Mouse (Mus musculus): ENCODE results near the gene Mrpl33.
"Not testable (repeated sequence)": the region's sequence is repeated elsewhere in the genome, so short reads cannot be mapped to it uniquely, and the experiment has no call there.

Gene Mrpl33

DNA sequence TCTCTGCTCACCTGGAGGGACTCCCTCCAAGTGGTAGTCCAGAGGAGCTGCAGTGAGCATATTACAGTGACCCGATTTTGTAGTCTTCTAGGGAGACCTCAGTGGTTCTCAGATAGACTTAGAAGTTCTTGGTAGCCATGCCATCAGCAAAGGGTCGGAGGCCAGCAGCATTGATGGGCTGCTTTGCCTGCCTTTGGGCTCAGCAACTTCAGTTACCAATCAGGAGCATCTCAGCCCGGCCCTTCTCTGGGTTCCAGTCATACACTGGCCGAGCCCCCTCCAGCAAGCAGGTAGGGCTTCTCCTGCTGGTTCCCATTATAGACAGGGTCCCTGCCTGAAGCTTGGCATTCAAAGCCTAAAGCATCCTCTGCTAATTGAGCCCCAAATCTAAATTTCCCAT lies 867 bp upstream of the Mrpl33 start:
- in situ Hi-C loops (cut with MboI): no loop called here

DNA sequence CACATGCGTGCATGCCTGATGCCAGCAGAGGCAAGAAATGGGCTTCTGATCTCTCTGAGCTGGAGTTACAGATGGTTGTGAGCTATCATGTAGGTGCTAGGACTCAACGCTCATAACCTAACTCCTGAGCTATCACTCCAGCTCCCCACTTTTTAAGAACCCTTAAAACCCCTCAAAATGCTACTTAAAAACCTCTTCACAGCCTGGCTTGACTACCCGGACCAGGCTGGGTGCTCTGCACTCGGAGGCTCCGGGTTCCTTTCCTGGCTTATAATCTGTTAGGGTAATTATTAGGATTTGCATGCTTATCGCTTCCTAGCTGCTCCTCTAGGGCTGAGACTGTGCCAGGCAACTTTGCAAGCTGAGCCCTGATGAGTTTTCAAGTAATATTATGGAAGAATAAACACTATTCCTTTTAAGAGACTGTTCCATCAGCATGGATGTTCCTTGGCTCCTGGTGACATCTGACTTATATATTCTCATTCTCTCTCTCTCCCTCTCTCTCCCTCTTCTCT lies 752 bp downstream of the Mrpl33 start:
- in situ Hi-C loops (cut with MboI): no loop called here

DNA sequence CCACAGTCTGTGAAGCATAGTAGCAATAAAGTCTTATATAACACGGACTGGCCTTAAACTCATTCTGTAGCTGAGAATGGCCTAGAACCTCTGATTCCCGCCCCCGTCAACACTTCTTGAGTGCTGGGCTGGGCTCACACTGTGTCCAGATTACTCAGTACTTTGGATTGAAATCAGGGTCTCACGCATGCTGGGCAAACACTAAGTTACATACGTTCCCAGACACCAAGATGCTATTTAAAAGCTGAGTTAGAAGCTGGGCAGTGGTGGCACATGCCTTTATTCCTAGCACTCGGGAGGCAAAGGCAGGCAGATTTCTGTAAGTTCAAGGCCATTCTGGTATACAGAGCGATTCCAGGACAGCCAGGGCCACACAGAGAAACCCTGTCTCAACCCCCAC lies 1.4 kb downstream of the Mrpl33 start:
- in situ Hi-C loops (cut with MboI): no loop called here

DNA sequence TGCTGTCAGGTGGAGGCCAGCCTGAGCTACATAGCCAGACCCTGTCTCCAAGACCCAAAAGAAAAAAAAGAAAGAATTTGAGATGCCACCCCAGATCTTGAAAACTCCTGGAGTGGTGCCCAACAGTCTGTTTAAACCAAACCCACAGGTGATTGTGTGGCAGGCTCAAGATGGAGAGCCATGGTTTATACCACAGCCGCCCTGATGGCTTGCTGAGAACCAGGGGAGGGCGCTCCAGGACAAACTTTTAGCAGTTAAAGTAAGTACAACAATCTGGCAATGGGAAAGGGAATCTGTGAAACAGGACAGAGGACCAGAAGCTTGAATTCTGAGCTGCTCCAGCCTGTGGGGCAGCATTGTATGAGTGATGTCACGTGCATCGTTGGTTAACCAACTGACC lies 1.8 kb downstream of the Mrpl33 start:
- in situ Hi-C loops (cut with MboI): no loop called here

DNA sequence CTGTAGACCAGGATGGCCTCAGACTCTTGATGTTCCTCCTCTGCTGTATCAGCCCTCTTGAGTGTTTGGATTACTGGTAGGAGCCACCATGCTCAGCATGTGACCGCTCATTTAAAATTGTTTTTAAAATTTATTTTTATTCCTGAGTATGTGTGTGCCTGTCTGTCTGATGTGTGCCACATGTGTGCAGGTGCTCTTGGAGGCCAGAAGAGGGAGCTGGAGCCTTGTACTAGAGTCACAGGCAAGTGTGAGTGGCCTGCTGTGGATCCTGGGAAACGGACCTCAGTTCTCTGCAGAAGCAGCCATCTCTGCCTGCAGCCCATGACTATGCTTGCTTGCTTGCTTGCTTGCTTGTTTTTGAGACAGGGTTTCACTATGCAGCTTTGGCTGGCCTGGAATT lies 2.4 kb downstream of the Mrpl33 start:
- in situ Hi-C loops (cut with MboI): no loop called here

DNA sequence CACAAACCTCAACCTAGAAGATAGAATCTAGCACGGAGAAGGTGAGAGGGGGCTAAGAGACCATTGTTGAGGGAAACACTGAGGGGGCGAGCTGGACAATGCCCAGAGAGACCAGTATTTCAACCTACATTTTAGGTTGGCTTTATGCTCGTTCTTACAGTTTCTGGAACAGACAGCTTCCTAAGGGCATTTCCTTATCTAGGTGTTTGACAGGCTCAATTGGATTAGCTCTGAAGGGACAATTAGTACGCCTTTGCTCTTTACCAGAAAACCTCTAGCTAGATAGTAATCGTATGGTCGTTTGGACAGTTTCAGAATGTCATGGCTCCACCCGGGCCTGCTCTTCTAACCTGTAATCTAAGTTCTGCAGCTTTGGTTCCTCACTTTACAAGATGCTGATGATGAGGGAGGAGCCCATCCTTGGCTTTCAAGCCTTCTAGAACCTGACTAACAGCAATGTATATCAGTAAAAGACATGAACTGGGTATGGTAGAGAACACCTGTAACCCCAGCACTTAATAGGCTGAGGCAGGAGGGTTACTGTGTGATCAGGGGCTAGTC lies 4.5 kb downstream of the Mrpl33 start:
- in situ Hi-C loops (cut with MboI): no loop called here

DNA sequence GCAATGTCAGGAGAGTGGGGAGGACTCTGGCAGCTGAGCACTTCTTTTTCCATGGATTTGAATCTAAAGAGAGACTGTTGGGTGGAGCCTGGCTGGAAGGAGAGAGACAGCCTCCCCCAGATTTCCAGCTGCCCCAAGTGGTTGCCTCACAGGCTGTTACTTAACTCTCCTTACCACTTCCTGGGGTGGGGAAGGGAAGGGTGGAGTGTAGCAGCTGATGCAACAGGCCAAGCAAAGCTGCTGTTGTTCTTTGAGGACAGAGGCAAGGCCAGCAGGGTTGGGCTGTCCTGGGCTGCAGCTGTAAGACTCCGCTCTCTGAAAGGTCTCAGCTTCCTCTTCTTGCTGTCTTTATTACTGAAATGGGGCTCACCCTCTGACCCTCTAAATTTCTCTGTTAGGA lies 5.6 kb downstream of the Mrpl33 start:
- in situ Hi-C loops (cut with MboI): no loop called here

DNA sequence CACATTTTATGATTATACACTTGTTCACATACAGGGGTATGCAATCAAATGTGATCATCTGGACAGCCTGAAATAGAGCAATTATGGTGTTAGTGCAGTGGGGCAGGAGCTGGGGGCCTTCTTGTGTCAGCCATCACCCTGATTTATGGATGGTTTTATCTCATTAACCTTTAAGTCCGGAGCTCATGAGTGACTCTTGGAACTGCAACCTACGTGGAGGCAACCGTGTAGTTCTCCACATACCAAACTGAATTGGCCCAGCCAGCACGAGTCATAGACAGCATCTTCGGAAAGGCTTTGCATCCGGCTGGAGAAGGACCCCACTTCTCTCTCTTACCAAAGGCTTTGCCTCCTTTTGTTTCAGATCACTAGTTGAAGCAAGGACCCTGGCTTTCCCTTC lies 7.0 kb downstream of the Mrpl33 start:
- in situ Hi-C loops (cut with MboI): no loop called here

DNA sequence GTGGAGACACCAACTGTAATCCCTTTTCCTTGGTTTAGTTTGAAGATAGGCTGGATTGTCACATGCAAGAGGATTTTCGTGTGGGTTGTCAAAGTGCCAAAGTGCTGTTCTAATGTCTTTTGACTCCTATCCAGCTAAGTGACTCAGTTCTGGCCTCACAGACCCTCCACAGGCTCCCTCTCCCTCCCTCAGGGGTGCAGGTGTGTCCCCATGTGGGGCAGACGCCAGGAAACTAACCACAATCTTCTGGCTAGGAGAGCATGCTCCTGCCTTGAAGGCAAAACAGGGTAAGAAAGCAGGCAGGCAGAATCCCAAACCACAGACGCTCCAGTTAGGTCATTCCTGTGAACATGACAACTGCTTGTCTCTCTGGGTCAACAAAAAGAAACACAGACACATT lies 9.4 kb downstream of the Mrpl33 start:
- in situ Hi-C loops (cut with MboI): no loop called here

DNA sequence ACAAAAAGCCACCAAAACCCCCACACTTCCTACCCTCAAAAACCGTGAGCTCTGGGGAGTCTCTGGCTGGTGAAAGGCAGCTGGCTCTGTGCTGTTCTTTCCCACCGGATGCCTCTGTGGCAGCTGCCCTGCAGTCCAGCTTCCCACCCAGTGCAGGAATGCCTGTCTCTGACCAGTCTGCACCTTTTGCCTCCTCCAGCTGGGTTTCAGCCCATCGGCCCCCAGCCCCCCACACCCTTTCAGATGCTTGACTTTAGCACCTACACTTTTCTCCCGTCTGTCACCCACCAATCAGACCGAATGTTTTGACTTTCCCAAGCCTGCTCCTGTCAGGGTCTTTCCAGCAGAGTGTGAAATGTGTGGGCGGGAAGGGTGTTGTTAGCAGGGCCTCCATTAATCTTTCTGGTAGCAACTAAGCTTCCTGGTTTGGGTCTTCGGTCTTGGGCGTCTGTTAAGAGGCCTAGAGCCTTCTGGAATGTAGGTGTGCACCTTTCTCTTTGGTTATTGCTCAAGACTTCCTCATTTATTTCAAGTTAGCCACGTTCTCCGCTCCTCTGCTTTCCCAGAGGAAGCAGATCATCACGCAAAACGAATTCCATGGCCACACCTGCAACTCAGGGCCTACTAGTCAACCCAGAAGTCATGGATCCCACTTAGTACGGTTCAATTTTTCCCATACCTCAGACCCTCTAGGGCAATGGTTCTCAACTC lies 13.8 kb downstream of the Mrpl33 start:
- in situ Hi-C loops (cut with MboI): no loop called here

DNA sequence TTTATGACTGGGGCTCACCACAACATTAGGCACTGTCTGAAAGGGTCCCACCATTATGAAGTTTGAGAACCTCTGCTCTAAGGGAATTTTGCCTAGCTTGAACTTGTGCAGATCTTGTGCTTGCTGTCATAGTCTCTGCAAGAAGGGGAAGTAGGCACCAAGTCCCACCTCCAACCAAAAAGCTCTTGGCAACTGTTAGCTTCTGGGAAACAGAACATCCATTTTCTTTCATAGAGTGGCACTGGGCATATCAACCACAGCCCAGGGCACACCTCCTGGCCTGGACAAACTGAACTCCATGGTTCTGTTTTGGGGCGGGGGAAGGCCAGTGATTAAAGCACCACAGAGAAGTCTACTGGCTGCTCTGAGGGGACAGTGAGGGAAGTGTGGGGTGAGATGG lies 14.5 kb downstream of the Mrpl33 start:
- in situ Hi-C loops (cut with MboI): no loop called here

DNA sequence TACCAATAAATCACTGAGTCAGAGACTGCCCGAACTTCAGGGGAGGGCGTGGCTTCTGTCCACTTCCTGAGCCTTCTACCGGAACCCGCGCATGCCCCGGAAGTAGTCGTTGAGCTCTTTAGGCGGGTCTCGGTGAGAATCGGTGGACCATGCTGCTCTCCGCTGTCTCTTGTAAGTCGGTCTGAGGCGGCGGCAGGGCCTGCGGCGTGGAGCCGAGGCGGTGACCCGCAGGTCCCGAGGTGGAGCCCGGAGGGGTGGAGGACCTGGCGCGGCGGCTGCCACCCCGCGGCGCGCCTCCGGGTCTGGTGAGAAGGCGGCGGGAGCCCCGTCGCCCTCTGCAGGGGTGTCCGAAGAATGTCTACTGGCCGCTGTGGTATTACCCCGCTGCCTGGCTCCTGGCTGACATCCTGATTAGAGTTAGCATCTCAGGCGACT lies 17.1 kb downstream of the Mrpl33 start:
- in situ Hi-C loops (cut with MboI): no loop called here

DNA sequence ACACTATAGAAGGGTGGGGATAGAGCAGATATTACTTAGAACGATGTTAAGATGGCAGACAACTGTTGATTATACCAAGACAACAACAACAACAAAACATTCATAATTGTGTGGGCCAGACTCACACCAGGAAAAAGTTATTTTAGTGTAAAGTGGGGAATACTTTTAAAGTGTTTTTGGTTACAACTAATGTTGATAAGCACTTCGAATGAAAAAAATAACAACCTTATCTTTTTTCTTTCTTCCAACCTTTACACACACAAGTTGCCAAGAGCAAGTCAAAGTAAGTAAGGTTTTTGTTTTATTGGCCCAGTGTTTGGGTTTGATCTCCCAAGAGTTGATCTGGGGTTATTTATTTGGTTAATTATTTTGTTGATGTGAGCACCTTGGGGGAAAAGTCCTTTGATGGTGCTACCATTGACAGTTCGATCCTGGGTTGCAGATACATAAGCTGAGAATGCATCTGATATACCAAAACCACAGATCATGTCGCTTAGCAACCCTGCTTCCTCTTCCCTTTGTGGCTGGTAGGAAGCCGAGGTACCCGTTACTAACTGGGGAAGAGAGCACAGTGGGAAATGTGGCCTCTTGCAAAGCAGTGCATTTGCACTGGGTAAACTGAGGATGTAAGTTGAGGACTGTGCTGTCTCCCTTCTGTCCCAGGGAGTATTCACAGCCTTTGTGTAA lies 17.7 kb downstream of the Mrpl33 start:
- in situ Hi-C loops (cut with MboI): no loop called here

DNA sequence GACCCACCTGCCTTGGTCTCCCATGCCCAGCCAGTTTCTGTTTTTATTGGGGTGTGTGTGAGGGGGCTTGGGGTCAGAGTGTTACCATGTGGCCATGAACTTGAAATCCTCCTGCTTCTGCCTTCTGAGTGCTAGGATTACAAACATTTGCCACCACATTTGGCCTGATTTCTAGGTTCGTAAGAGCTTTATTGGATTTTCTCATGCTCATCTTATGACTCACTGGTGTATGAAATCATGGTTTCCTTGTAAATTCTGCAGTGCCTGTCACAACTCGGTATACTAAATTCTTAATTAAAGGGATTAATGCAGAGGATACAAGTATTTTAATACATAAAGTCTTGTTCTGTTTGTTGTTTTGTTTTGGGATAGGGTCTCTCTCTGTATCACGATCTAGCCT lies 23.6 kb downstream of the Mrpl33 start:
- in situ Hi-C loops (cut with MboI): no loop called here

DNA sequence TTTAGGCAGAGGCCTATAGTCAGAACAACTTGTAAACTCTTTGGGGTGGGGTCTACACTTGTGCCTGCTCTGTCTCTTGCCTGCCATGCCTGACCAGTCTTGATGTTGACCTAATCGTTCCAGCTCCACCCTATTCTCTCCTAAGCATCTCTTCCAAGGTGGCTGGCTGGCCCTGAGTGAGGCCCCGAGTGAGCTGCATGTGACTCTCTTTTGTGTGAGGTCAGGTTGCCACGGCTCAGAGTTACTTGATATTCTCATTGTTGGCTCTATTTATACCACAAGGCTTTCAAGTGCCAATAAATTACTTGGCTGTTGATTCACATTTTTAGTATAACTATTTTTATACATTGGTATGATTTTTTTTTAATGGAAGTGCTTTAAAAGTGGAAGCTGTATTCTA lies 30.4 kb downstream of the Mrpl33 start:
- in situ Hi-C loops (cut with MboI): no loop called here

DNA sequence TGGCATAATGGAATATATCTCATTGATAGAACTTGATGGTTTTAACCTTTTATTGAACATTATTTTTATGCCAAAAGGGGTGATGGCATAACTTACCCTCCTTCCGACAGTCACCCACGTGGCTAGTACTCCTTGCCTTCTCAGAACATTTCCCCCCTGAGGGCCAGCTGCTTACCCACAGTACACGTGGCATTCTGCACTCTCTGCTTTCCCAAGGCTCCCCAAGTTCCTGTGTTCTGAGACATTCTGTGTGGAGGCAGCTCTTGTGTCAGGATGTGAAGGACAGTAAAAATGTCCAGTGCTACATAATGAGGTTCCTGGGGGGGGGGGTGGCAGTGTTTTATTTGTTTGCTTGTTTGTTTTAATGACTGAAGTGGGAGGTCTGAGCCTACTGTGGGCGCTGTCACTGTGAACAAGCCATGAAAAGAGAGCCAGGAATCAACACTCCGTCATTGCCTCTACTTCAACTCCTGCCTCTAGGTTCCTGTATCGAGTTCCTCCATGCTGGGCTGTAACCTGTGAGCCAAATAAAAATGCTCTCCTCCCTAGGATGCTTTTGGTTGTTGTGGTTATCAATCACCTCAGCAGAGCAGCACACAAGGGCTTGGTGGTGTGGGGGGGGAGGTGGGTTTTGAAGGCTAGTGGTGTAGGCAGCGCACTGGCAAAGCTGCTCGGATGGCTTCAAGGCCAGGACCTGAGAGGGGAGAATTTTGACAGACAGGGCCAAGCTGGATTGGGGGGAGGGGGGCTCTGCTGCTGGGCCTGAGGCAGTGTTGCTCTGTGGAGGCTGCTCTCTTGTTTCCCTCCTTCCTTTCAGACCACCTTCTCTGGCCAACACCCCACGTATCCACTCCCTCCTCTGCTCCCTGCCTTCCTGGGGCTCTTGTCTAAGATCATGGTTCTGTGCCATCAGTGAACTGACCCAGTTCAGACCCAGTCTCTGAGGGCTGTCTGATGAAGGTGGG lies 31.1 kb downstream of the Mrpl33 start:
- in situ Hi-C loops (cut with MboI): no loop called here

DNA sequence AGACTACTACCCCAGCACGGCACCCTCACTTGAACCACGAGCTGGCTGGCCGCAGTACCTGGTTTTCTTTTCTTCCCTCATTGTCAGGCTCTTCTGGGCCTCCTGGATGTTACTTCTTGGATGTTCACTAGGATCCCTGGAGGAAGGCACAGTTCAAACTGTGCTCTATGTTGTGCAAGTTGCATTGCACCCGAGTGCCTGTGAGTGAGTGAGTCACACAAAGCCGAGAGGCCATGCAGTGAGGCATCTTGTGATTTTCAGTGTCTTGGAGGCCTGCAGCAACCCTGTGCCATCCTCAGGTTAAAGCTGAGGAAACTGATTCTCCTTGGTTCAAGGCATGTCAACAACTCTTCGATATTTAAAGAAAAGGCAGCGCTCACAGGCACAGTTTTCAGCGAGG lies 31.8 kb downstream of the Mrpl33 start:
- in situ Hi-C loops (cut with MboI): no loop called here

DNA sequence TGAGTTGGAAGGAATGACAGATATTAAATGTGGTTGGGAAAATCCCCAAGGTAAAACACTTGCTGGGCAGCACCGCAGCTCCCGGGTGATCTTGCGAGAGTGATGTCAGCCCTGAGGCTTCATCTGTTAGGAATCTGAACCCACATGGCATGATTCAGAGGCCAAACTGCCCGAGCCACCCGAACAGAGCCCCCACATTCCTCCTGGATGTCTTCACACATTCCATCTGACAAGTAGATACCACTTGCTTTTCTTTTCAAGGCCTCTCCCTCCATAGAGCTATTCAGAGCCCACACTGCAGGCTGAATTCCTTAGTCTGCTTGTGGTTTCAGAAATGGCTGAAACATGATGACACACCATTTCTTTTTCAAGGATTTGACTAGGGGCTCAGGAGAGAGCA lies 33.3 kb downstream of the Mrpl33 start:
- in situ Hi-C loops (cut with MboI): no loop called here

DNA sequence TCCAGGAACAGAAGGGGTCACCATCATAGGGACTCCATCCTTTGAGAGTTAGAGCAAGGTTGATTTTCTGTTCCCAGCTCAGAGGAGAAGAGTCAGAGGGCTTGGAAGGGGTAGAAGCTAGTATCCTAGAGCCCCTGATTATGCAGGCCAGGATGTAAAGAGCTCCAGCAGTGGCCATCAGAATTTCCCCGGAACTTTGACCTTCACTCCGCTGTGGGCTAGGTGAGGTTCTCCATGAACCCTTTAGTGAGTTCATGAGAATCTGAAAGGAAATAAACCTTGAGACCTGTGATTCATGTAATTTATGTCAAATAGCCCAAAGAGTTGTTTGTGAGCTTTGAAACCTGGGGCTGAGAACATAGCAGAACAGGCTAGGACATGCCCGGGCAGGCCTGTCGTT lies 34.4 kb downstream of the Mrpl33 start:
- in situ Hi-C loops (cut with MboI): not testable (repeated sequence)

DNA sequence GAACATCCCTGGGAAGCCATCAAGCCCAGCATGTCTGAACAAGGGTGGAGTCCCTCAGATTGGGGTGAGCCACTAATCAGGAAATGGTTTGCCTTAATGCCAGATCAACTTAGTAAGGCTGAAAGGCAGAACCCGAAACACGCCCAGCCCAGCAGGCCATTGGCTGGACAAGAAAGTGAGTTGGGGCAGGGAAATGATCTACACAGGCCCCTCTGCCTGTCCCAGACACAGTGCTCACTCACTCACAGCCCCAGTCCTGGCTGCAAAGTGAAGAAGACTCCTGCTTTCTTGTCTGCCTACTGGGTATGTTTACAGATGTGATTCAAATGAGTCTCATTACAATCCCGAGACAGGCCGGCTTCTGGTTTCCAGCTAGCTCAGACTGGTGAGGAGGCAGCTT lies 37.4 kb downstream of the Mrpl33 start:
- in situ Hi-C loops (cut with MboI): no loop called here

DNA sequence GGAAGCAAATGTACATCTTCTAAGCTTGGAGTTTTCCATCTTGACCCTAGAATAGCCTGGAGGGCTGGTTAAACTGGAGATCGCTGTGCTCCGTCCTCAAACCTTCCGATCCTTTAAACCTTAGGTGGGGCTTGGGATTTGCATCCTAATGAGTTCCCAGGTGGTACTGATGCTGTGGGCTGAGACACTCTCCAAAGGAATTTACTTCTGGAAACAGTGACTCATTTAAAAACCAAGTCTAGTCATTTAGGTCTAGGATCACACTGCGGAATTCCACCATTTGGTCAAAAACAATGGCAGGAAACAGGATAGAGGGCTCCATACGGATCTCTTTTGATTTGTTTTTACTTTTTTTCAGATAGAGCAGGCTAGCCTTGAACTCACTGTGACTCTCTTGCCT lies 37.9 kb downstream of the Mrpl33 start:
- in situ Hi-C loops (cut with MboI): no loop called here

DNA sequence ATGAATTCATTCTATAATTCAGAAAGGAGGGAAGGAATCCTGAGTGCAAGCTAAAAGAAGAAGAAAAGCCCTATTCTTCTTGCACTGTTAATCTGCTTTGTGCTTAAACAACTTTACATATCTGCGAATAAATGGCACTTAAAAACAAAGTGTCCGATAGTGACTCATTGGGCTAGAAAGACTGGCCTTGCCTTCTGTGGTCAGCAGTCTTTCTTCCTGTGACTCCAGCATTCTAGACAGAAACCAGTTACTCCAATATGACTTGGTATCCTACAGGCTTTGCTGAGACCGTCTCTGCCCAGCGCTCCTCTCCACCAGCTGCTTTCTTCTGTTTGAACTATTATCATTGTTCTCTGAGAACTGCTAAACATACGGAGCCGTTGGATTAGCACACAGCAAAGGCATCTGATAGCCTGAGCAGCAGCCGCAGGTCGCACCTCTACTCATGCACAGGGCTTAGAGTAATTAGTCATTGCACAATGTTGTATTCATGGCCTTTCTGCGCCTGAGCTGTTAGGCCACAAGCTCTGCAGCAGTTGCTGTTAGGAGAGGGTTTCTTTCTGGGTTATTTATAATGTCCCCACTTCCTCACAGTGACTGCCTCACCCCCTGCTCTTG lies 40.0 kb downstream of the Mrpl33 start:
- in situ Hi-C loops (cut with MboI): no loop called here

Data from mature B cell (primary cell).